1 mouse cellular context compared by ENCODE assay signal in the genomic region with DNA sequence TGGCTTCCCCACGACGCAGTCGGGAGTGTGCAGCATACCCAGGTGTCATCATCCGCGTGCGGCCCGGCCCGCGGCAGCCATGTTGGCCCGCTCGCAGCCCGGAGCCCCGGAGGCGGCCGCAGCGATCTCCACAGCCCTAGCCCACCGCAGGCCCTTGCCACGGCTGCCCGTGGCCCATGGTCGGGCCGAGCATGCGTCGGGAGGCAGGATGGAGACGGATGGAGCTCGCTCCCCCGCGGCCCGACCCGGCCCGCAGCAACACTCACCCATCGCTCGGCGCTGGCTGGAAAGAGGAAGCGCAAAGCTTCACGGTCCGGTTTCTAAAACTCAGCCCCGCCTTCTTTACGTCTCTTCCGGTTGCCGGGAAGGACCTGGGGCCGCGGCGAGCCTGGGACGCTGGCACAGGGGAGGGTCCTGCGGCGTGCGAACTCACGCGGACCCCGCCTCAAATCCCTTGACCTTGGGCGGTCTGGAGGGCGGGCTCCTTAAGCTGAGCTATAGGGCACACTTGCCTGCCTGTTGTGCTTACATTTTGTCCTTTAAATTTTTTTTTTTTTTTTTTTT.
TF ChIP-seq lines count a peak whose summit lies in the region.

Gene Rps8 (minus strand): TSS at position 452 of the 564 bp plus-strand sequence.

TF ChIP-seq in CH12.LX, 34 proteins besides CTCF, POLR2A, EP300 and RAD21 (continued from another document):
- TF ChIP-seq TBP (conservative IDR thresholded peaks at IDR 0.05; ENCODE audit: low read depth, low read length) (peak; percentile 89), NELFE (IDR thresholded peaks at IDR 0.05; ENCODE audit: low read depth, low read length) (peak; percentile 97), CHD1 (IDR thresholded peaks at IDR 0.05; ENCODE audit: low read depth, low read length) (no peak), HCFC1 (IDR thresholded peaks at IDR 0.05; ENCODE audit: low read depth, low read length) (peak; percentile 76), MAX (IDR thresholded peaks at IDR 0.05; ENCODE audit: low read length) (peak; percentile 77), TCF12 (IDR thresholded peaks at IDR 0.05; ENCODE audit: low read depth, low read length) (peak; percentile 98), MYC (IDR thresholded peaks at IDR 0.05; ENCODE audit: low read depth, low read length) (peak; percentile 91), MXI1 (IDR thresholded peaks at IDR 0.05; ENCODE audit: low read depth, low read length) (peak; percentile 75), UBTF (IDR thresholded peaks at IDR 0.05; ENCODE audit: low read depth, low read length) (peak; percentile 58; the same call in 1 of the 2 replicates), KAT2A (IDR thresholded peaks at IDR 0.05; ENCODE audit: insufficient replicate concordance, low read length) (peak; percentile 90)
